Mouse (Mus musculus) brain, embryonic 14.5 days (tissue): ENCODE measurements around the gene Ttf1.

Source experiments
- CTCF ChIP-seq: fragments of 200-500 bp; IDR thresholded peaks from 2 replicates; pipeline ENCODE4 v1.5.1; 2012; ENCODE audit warnings: inconsistent platforms, mild to moderate bottlenecking, moderate library complexity, borderline replicate concordance; ENCODE audit not compliant: insufficient read depth, insufficient read length; ENCODE audit errors: extremely low read depth
- POLR2A ChIP-seq: fragments of 200-500 bp; IDR thresholded peaks from 2 replicates; pipeline ENCODE4 v1.6.1; 2012; ENCODE audit warnings: mild to moderate bottlenecking, inconsistent platforms, borderline replicate concordance; ENCODE audit not compliant: poor library complexity, insufficient read depth, insufficient read length, severe bottlenecking; ENCODE audit errors: extremely low read depth

DNA sequence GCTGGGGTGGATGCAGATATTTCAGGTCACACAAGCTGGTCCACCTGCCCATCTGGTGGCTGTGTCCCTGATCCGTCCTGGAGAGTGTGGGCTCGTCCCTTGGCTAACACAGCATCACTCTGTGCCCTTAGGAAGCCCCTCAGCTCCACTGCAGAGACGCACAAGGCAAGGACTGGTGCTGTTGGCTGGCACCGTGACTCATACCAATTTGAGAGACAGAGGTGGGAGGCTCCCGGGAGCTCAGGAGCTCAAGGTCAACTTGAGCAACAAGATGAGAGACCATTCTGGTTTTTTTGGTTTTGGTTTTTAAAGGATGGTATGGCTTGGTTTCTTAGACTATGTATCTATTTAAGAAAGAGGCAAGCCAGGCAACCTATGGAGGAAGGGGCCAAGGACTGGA is 47.5 kb upstream of the Ttf1 start:
- TF ChIP-seq POLR2A: no peak
- TF ChIP-seq CTCF: no peak
